ENCODE assay signal across 19 mouse cellular contexts in the genomic region with DNA sequence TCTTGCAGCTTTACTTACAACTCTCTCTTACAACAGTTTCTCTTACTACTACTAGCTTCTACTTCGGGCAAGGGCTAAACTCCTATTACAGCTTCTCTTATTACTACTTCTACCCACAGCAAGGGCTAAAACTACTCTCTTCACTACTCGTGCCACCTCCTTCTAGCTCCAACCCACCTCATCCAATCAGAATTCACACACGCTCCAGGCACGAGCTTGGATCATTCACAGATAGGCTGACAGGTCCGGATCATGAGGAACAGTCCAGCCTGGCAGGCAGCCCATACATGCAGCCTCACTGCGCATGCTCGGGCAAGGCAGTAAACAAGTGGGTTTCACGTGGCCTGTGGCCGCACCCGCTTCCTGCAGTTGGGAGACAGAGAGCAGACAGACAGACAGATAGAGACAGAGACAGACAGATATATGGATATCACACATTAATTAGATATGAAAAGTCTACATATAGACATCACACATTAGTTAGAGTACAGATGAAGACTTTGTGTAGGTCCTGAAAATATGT.
DNase-seq lines count a peak whose midpoint lies in the region; ATAC-seq and TF ChIP-seq lines count a peak whose summit lies in the region.
"Had no signal": no experiment of that assay in that cellular context is flagged by ENCODE, and none has a peak within 500 bp of the region (broad histone marks: within the 10 kb centered on the region; RNA-seq: fewer than 3 reads in every experiment).

No protein-coding gene starts in this region.

- ATAC-seq in lung, postnatal 0 days: no peak
- ATAC-seq: CD4-positive, CD25-positive, alpha-beta regulatory T cell, adult 4 months; forebrain, embryonic 13.5 days; forebrain, embryonic 16.5 days; intestine, postnatal 0 days had no signal

- no peak overlapping the region for H3K9ac ChIP-seq in lung, postnatal 0 days (replicated peaks; ENCODE audit: low read depth)
- H3K9ac ChIP-seq: forebrain, embryonic 13.5 days; heart, embryonic 13.5 days; hindbrain, embryonic 14.5 days had no signal

- H3K36me3 ChIP-seq in lung, postnatal 0 days (ENCODE audit: insufficient read depth, low read length): no peaks in the 10 kb centered on the region
- H3K36me3 ChIP-seq: forebrain, embryonic 10.5 days; heart, embryonic 13.5 days had no signal

- no peaks in the 10 kb centered on the region for H3K27me3 ChIP-seq in lung, postnatal 0 days (replicated peaks; ENCODE audit: insufficient read depth, low read length)
- H3K27me3 ChIP-seq: forebrain, embryonic 13.5 days; heart, embryonic 13.5 days had no signal

- H3K4me3 ChIP-seq in lung, postnatal 0 days (ENCODE audit: low read depth, low read length): no peak overlapping the region
- H3K4me3 ChIP-seq in gastrocnemius, adult 2 months: no peak overlapping the region
- H3K4me3 ChIP-seq: forebrain, embryonic 10.5 days; forebrain, embryonic 13.5 days; heart, embryonic 13.5 days had no signal

- no peak for TF ChIP-seq EP300 in lung, postnatal 0 days (IDR thresholded peaks at IDR 0.05)

- DNase-seq in heart, adult 11 months: peak; percentile 86
- no peak for DNase-seq in heart, adult 8-10 months (ENCODE audit: low spot score)
- DNase-seq in lung, adult 18-20 months: peak; percentile 3 to 10
- DNase-seq in lung, postnatal 0 days (ENCODE audit: low spot score): no peak
- peak; percentile 3 for DNase-seq in NIH3T3 (ENCODE audit: low read depth)
- DNase-seq in urinary bladder, postnatal 25 days (ENCODE audit: low spot score): no peak
- no peak for DNase-seq in gastrocnemius, adult 2 months
- DNase-seq: adrenal gland, postnatal 14 days; cerebellum, adult 11 months; cerebellum, adult 8-10 months; gastrocnemius, postnatal 36 days; kidney, adult 2 months had no signal

- H3K4me2 ChIP-seq in lung, postnatal 0 days (replicated peaks; ENCODE audit: low read depth, low read length): no peak overlapping the region
- H3K4me2 ChIP-seq: forebrain, embryonic 13.5 days; heart, embryonic 13.5 days; hindbrain, embryonic 14.5 days had no signal

- 70% methylated on average over 10 of the region's 10 CpGs for WGBS in lung, postnatal 0 days

- H3K9me3 ChIP-seq in lung, postnatal 0 days (ENCODE audit: low read length): no peaks in the 10 kb centered on the region

- intact Hi-C loops in gastrocnemius, adult 2 months (cut with DNase I): no loop called here

- no peak overlapping the region for H3K27ac ChIP-seq in lung, postnatal 0 days (ENCODE audit: low read length)
- H3K27ac ChIP-seq in gastrocnemius, adult 2 months: no peak overlapping the region
- H3K27ac ChIP-seq: forebrain, embryonic 10.5 days; forebrain, embryonic 13.5 days; heart, embryonic 13.5 days; hindbrain, embryonic 14.5 days had no signal

- TF ChIP-seq CTCF in lung, postnatal 0 days (IDR thresholded peaks at IDR 0.05): no peak
- TF ChIP-seq CTCF in gastrocnemius, adult 2 months (IDR thresholded peaks at IDR 0.05): no peak

- H3K4me1 ChIP-seq in lung, postnatal 0 days (ENCODE audit: insufficient read depth, low read depth, low read length): no peaks in the 10 kb centered on the region
- H3K4me1 ChIP-seq: forebrain, embryonic 10.5 days; forebrain, embryonic 13.5 days; heart, embryonic 13.5 days had no signal

Comparison
In these comparisons a context has a peak if more than half of its experiments do, and no peak if none do; other contexts are left out.
1. DNase-seq: peak in heart, adult 11 months (single experiment), lung, adult 18-20 months (2 of 2) and NIH3T3 (single experiment); none in heart, adult 8-10 months (single experiment), lung, postnatal 0 days (single experiment), urinary bladder, postnatal 25 days (single experiment) and gastrocnemius, adult 2 months (single experiment).